8 mouse cellular contexts compared by ENCODE assay signal in the genomic region with DNA sequence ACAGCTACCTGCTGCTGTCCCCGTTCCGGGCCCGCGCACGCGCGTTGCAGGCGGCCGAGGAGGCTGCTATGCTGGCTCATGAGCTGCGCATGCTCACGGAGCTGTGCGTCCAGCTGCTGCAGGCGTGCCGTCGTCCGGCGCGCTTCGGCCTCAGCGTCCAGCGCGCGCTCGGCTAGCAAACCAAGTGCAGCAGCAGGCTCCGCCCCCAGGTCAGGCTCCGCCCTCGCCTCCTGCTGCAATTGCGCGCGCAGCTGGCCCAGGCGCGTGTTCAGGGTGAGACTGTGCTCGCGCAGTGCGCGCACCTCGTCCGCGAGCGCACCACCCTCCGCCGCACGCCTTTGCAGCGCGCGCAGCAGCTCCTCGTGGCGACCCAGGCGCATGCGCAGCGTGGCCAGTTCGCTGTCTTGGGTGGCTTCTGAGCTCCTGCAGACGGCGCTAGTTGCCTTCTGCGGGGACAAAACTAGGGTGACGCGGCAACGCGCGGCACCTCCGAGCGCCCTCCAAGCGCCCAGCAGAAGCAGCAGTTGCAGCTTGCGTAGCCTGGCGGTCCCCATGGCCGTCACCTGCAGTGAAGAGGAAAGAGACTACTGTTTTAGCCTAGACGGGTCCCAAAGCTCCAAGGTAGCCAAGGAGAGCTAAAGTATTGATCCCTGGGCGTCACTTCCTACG. TPM values are rescaled to one million over a fixed set of nuclear protein-coding genes. Genes with fewer than 3 reads are reported as not detected.
DNase-seq lines count a peak whose midpoint lies in the region; ATAC-seq and TF ChIP-seq lines count a peak whose summit lies in the region.

No protein-coding gene starts in this region.

- ATAC-seq in frontal cortex, adult (ENCODE audit: low TSS enrichment), result peak; percentile 86
- ATAC-seq in lung, postnatal 0 days, result peak; percentile 96

- no peaks in the 10 kb centered on the region for H3K27me3 ChIP-seq in hindbrain, embryonic 10.5 days (ENCODE audit: insufficient read depth, poor library complexity, severe bottlenecking)
- no peaks in the 10 kb centered on the region for H3K27me3 ChIP-seq in lung, postnatal 0 days (replicated peaks; ENCODE audit: insufficient read depth, low read length)

- H3K4me2 ChIP-seq in lung, postnatal 0 days (replicated peaks; ENCODE audit: low read depth, low read length), result peak overlapping the region; percentile 54

- peaks cover 16% of the 10 kb centered on the region for H3K4me1 ChIP-seq in hindbrain, embryonic 10.5 days (replicated peaks)
- H3K4me1 ChIP-seq in lung, postnatal 0 days (ENCODE audit: insufficient read depth, low read depth, low read length), result no peaks in the 10 kb centered on the region

- 0 out of 2 replicates have a peak overlapping the region, but pooled peaks have one; percentile 21 for H3K9ac ChIP-seq in lung, postnatal 0 days (replicated peaks; ENCODE audit: low read depth)

- DNase-seq in MN1 (ENCODE audit: low spot score), result peak; percentile 98
- peak; percentile 99 for DNase-seq in cerebellum, adult 9-10 months
- peak; percentile 100 for DNase-seq in hindbrain, embryonic 10.5 days (ENCODE audit: low spot score)
- peak; percentile 100 for DNase-seq in layer of hippocampus, adult 9-11 months
- DNase-seq in lung, postnatal 0 days (ENCODE audit: low spot score), result peak; percentile 99
- peak; percentile 99 for DNase-seq in ovary, postnatal 14 days (ENCODE audit: low spot score)
- peak; percentile 99 for DNase-seq in thymus, postnatal 14 days

- peak overlapping the region; percentile 92 for H3K27ac ChIP-seq in hindbrain, embryonic 10.5 days
- H3K27ac ChIP-seq in lung, postnatal 0 days (ENCODE audit: low read length), result peak overlapping the region; percentile 72

- no peaks in the 10 kb centered on the region for H3K9me3 ChIP-seq in hindbrain, embryonic 10.5 days
- H3K9me3 ChIP-seq in lung, postnatal 0 days (ENCODE audit: low read length), result no peaks in the 10 kb centered on the region

- peak; percentile 98 for TF ChIP-seq CTCF in lung, postnatal 0 days (IDR thresholded peaks at IDR 0.05)

- H3K36me3 ChIP-seq in hindbrain, embryonic 10.5 days, result no peaks in the 10 kb centered on the region
- 0 out of 2 replicates have a peak, but pooled peaks cover 5% of the 10 kb centered on the region for H3K36me3 ChIP-seq in lung, postnatal 0 days (ENCODE audit: insufficient read depth, low read length)

- TF ChIP-seq EP300 in lung, postnatal 0 days (IDR thresholded peaks at IDR 0.05), result no peak

- H3K4me3 ChIP-seq in hindbrain, embryonic 10.5 days, result peak overlapping the region; percentile 55
- H3K4me3 ChIP-seq in lung, postnatal 0 days (ENCODE audit: low read depth, low read length), result peak overlapping the region; percentile 26

- under 1% methylated on average over 69 of the region's 69 CpGs for WGBS in hindbrain, embryonic 10.5 days
- under 1% methylated on average over 60 of the region's 69 CpGs for WGBS in lung, postnatal 0 days

RNA-seq across cellular contexts. Expression of a gene that starts 1.4 kb away (rescaled TPM):
- polyA plus RNA-seq in hindbrain, embryonic 10.5 days (2016; fragmentation: Nextera tagmentation; extraction: Ambion mirVana), result 5.5 and 7.0 TPM in 2 replicates
- polyA plus RNA-seq in lung, postnatal 0 days (2015; fragmentation: Nextera tagmentation; extraction: Ambion mirVana), result 3.2 and 3.3 TPM in 2 replicates

RNA-seq across cellular contexts. Expression of a gene that starts 9.7 kb away (rescaled TPM):
- polyA plus RNA-seq in hindbrain, embryonic 10.5 days (2016; fragmentation: Nextera tagmentation; extraction: Ambion mirVana), result 0.85 and 1.4 TPM in 2 replicates
- 9.3 and 12.3 TPM in 2 replicates for polyA plus RNA-seq in lung, postnatal 0 days (2015; fragmentation: Nextera tagmentation; extraction: Ambion mirVana)

RNA-seq across cellular contexts. Expression of a gene that starts 9.8 kb away (rescaled TPM):
- polyA plus RNA-seq in hindbrain, embryonic 10.5 days (2016; fragmentation: Nextera tagmentation; extraction: Ambion mirVana), result 80.1 and 87.3 TPM in 2 replicates
- 20.9 and 22.1 TPM in 2 replicates for polyA plus RNA-seq in lung, postnatal 0 days (2015; fragmentation: Nextera tagmentation; extraction: Ambion mirVana)

RNA-seq across cellular contexts. Expression of a gene that starts 20.2 kb away (rescaled TPM):
- polyA plus RNA-seq in hindbrain, embryonic 10.5 days (2016; fragmentation: Nextera tagmentation; extraction: Ambion mirVana), result 406 and 412 TPM in 2 replicates
- 174 and 177 TPM in 2 replicates for polyA plus RNA-seq in lung, postnatal 0 days (2015; fragmentation: Nextera tagmentation; extraction: Ambion mirVana)

RNA-seq across cellular contexts. Expression of a gene that starts 59.9 kb away (rescaled TPM):
- not detected in 2 replicates for polyA plus RNA-seq in hindbrain, embryonic 10.5 days (2016; fragmentation: Nextera tagmentation; extraction: Ambion mirVana)
- polyA plus RNA-seq in lung, postnatal 0 days (2015; fragmentation: Nextera tagmentation; extraction: Ambion mirVana), result not detected in 2 replicates

Comparison
In these comparisons a context has a peak if more than half of its experiments do, and no peak if none do; other contexts are left out.
1. Peak in every context shown above with its lines: DNase-seq, ATAC-seq, H3K4me3 ChIP-seq and H3K27ac ChIP-seq.